Mouse (Mus musculus): ENCODE data around the gene 4930568D16Rik. TPM values are rescaled to one million over a fixed set of nuclear protein-coding genes. Genes with fewer than 3 reads are reported as not detected.

The 4930568D16Rik gene
- polyA plus RNA-seq, 1 experiment, result not detected

- TF ChIP-seq POLR2A (IDR thresholded peaks at IDR 0.05; ENCODE audit: borderline replicate concordance, control insufficient read depth, low read depth, low read length) (no peak), CTCF (IDR thresholded peaks at IDR 0.05; ENCODE audit: control insufficient read depth, insufficient read depth, low read length) (no peak)
- no peaks in the 10 kb centered on the region; the same call in 1 of the 2 replicates for H3K4me1 ChIP-seq (ENCODE audit: control insufficient read depth, insufficient read depth, low read length)
- no peak overlapping the region for H3K27ac ChIP-seq (ENCODE audit: control insufficient read depth, insufficient read depth, low read depth, low read length, poor library complexity)
- H3K4me3 ChIP-seq (replicated peaks; ENCODE audit: control insufficient read depth, low read depth, low read length), result no peak overlapping the region
- 74% methylated on average over 9 of the region's 9 CpGs for WGBS
Measured at GRCm38 (mm10) chr2:35385441-35385871, 17.9 kb upstream of the 4930568D16Rik start.

- Histone ChIP-seq H3K4me1 (ENCODE audit: control insufficient read depth, insufficient read depth, low read length) (no peaks in the 10 kb centered on the region), H3K27ac (ENCODE audit: control insufficient read depth, insufficient read depth, low read depth, low read length, poor library complexity) (no peak overlapping the region), H3K4me3 (replicated peaks; ENCODE audit: control insufficient read depth, low read depth, low read length) (no peak overlapping the region)
- WGBS, result 80% methylated on average over 9 of the region's 9 CpGs
- TF ChIP-seq CTCF (IDR thresholded peaks at IDR 0.05; ENCODE audit: control insufficient read depth, insufficient read depth, low read length), result no peak
- TF ChIP-seq POLR2A (IDR thresholded peaks at IDR 0.05; ENCODE audit: borderline replicate concordance, control insufficient read depth, low read depth, low read length), result no peak
Measured at GRCm38 (mm10) chr2:35379306-35379705, 11.8 kb upstream of the 4930568D16Rik start.

GRCm38 (mm10) chr2:35377600-35377999 lies 10.1 kb upstream of the 4930568D16Rik start:
- Histone ChIP-seq H3K4me1 (ENCODE audit: control insufficient read depth, insufficient read depth, low read length) (no peaks in the 10 kb centered on the region), H3K4me3 (replicated peaks; ENCODE audit: control insufficient read depth, low read depth, low read length) (no peak overlapping the region), H3K27ac (ENCODE audit: control insufficient read depth, insufficient read depth, low read depth, low read length, poor library complexity) (no peak overlapping the region)
- TF ChIP-seq POLR2A (IDR thresholded peaks at IDR 0.05; ENCODE audit: borderline replicate concordance, control insufficient read depth, low read depth, low read length) (no peak), CTCF (IDR thresholded peaks at IDR 0.05; ENCODE audit: control insufficient read depth, insufficient read depth, low read length) (no peak)
- 6% methylated on average over 6 of the region's 6 CpGs for WGBS

GRCm38 (mm10) chr2:35373003-35373402 lies 5.5 kb upstream of the 4930568D16Rik start:
- TF ChIP-seq CTCF (IDR thresholded peaks at IDR 0.05; ENCODE audit: control insufficient read depth, insufficient read depth, low read length) (peak; percentile 71), POLR2A (IDR thresholded peaks at IDR 0.05; ENCODE audit: borderline replicate concordance, control insufficient read depth, low read depth, low read length) (no peak)
- H3K4me3 ChIP-seq (replicated peaks; ENCODE audit: control insufficient read depth, low read depth, low read length), result no peak overlapping the region
- no peak overlapping the region for H3K27ac ChIP-seq (ENCODE audit: control insufficient read depth, insufficient read depth, low read depth, low read length, poor library complexity)
- WGBS, result 29% methylated on average over 3 of the region's 3 CpGs
- no peaks in the 10 kb centered on the region for H3K4me1 ChIP-seq (ENCODE audit: control insufficient read depth, insufficient read depth, low read length)

GRCm38 (mm10) chr2:35370686-35371085 lies 3.2 kb upstream of the 4930568D16Rik start:
- Histone ChIP-seq H3K4me1 (ENCODE audit: control insufficient read depth, insufficient read depth, low read length) (no peaks in the 10 kb centered on the region), H3K4me3 (replicated peaks; ENCODE audit: control insufficient read depth, low read depth, low read length) (no peak overlapping the region), H3K27ac (ENCODE audit: control insufficient read depth, insufficient read depth, low read depth, low read length, poor library complexity) (no peak overlapping the region)
- no peak for TF ChIP-seq POLR2A (IDR thresholded peaks at IDR 0.05; ENCODE audit: borderline replicate concordance, control insufficient read depth, low read depth, low read length)
- no peak for TF ChIP-seq CTCF (IDR thresholded peaks at IDR 0.05; ENCODE audit: control insufficient read depth, insufficient read depth, low read length)

- TF ChIP-seq CTCF (IDR thresholded peaks at IDR 0.05; ENCODE audit: control insufficient read depth, insufficient read depth, low read length) (0 out of 2 replicates have a peak, but pooled peaks have one; percentile 41), POLR2A (IDR thresholded peaks at IDR 0.05; ENCODE audit: borderline replicate concordance, control insufficient read depth, low read depth, low read length) (no peak)
- peaks cover 2% of the 10 kb centered on the region for H3K4me1 ChIP-seq (ENCODE audit: control insufficient read depth, insufficient read depth, low read length)
- no peak overlapping the region for H3K27ac ChIP-seq (ENCODE audit: control insufficient read depth, insufficient read depth, low read depth, low read length, poor library complexity)
- 22% methylated on average over 5 of the region's 5 CpGs for WGBS
- H3K4me3 ChIP-seq (replicated peaks; ENCODE audit: control insufficient read depth, low read depth, low read length), result no peak overlapping the region
Measured at GRCm38 (mm10) chr2:35349184-35349583, 18.3 kb downstream of the 4930568D16Rik start.

GRCm38 (mm10) chr2:35345984-35346383 lies 21.5 kb downstream of the 4930568D16Rik start:
- WGBS, result 13% methylated on average over 2 of the region's 2 CpGs
- Histone ChIP-seq H3K27ac (ENCODE audit: control insufficient read depth, insufficient read depth, low read depth, low read length, poor library complexity) (no peak overlapping the region), H3K4me3 (replicated peaks; ENCODE audit: control insufficient read depth, low read depth, low read length) (no peak overlapping the region), H3K4me1 (ENCODE audit: control insufficient read depth, insufficient read depth, low read length) (peaks cover 2% of the 10 kb centered on the region)
- TF ChIP-seq POLR2A (IDR thresholded peaks at IDR 0.05; ENCODE audit: borderline replicate concordance, control insufficient read depth, low read depth, low read length) (no peak), CTCF (IDR thresholded peaks at IDR 0.05; ENCODE audit: control insufficient read depth, insufficient read depth, low read length) (no peak)

- H3K4me1 ChIP-seq (ENCODE audit: control insufficient read depth, insufficient read depth, low read length), result no peaks in the 10 kb centered on the region; the same call in none of the 2 replicates
- H3K27ac ChIP-seq (ENCODE audit: control insufficient read depth, insufficient read depth, low read depth, low read length, poor library complexity), result no peak overlapping the region
- TF ChIP-seq POLR2A (IDR thresholded peaks at IDR 0.05; ENCODE audit: borderline replicate concordance, control insufficient read depth, low read depth, low read length) (no peak), CTCF (IDR thresholded peaks at IDR 0.05; ENCODE audit: control insufficient read depth, insufficient read depth, low read length) (no peak)
- WGBS, result 26% methylated on average over 3 of the region's 3 CpGs
- no peak overlapping the region for H3K4me3 ChIP-seq (replicated peaks; ENCODE audit: control insufficient read depth, low read depth, low read length)
Measured at GRCm38 (mm10) chr2:35342605-35343004, 24.9 kb downstream of the 4930568D16Rik start.

GRCm38 (mm10) chr2:35338707-35339106 lies 28.8 kb downstream of the 4930568D16Rik start:
- Histone ChIP-seq H3K4me3 (replicated peaks; ENCODE audit: control insufficient read depth, low read depth, low read length) (no peak overlapping the region), H3K4me1 (ENCODE audit: control insufficient read depth, insufficient read depth, low read length) (peaks cover 2% of the 10 kb centered on the region; the same call in 1 of the 2 replicates), H3K27ac (ENCODE audit: control insufficient read depth, insufficient read depth, low read depth, low read length, poor library complexity) (peak overlapping the region; percentile 68; the same call in 1 of the 2 replicates)
- TF ChIP-seq CTCF (IDR thresholded peaks at IDR 0.05; ENCODE audit: control insufficient read depth, insufficient read depth, low read length), result no peak
- TF ChIP-seq POLR2A (IDR thresholded peaks at IDR 0.05; ENCODE audit: borderline replicate concordance, control insufficient read depth, low read depth, low read length), result no peak
- WGBS, result 50% methylated on average over 6 of the region's 6 CpGs

Measured in bone marrow, adult 2 months (tissue).